Mouse (Mus musculus) layer of hippocampus, postnatal 25 days (tissue): ENCODE measurements around the gene Gipc3. TPM values are rescaled to one million over a fixed set of nuclear protein-coding genes. Genes with fewer than 3 reads are reported as not detected.

Experiments
- DNase-seq, 2 experiments: peaks; one replicate each; pipeline ENCODE4 v3.0.0; 2022; ENCODE audit warnings: mixed read lengths in 2 of 2, low spot score in 1 of 2; ENCODE audit errors: extremely low spot score in 1 of 2
- total RNA-seq, 2 experiments: library from RNA; stranded (reverse); gene quantifications; 2 replicates each; pipeline ENCODE4 v1.2.3; 2021

The Gipc3 gene
- 1 to 10 TPM; 1.6 to 1.9 TPM for total RNA-seq

DNA sequence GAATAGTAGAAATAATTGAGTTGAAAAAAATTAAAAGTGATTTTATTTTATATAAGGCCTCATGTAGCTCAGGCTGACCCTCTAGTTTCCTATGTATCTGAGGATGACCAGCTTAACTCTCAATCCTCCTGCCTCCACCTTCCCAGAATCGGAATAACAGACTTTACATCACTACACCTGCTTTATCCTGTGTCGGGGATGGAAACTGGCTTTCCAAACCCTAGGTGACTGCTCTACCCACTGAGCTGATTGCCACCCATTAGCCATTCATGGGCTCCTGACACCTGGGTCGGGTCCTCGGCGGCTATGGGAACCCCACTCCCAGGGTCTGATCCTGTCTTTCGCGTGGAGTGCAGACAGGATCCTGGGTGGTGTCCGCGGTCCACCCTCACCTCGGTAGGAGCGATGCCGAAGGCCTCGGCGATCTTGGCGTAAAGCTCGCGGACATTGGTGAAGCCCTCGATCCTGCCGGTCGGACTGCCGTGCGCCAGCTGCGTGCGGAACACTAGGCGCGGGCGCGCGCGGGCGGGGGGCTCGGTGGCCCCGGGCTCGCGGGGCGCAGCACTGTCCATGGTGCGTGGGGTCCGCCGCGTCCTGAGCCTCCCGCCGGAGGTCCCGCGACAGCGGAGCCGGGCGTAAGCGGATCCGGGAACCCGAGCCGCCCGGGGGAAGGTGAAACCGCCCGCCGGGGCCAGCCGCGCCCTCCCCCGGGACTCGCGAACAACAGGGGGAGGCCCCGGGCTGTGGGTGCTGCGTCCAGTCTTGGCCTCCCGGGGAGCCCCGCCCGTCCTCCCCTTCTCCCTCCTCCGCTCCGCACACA lies at the start of gene Gipc3:
Gipc3 (minus strand) TSS at position 581 of the 820 bp plus-strand sequence.
- no peak for DNase-seq

- no peak for DNase-seq
These were observed 49.7 kb upstream of the Gipc3 start, which contains the start of gene Smim24 for GRCm38 (mm10) chr10:81392781-81393185. Gene Smim24, plus strand, starts transcription at chr10:81393051.

GRCm38 (mm10) chr10:81392270-81392669 lies 49.2 kb upstream of the Gipc3 start:
- no peak for DNase-seq

DNA sequence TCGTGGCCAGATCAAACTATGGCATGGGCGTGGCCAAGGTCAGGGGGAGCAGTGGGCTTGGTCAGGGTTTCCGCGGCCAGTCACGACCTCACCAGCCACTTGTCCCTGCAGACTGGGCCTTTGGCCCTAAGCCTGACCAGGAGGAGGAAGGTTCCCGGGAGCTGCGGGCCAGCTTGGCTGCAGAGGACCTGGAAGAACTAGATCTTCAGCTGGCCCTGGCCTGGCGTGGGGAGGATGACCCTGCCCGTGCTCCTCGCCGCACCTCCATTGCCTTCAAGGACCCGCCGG lies 47.6 kb upstream of the Gipc3 start:
- DNase-seq, result no peak

DNA sequence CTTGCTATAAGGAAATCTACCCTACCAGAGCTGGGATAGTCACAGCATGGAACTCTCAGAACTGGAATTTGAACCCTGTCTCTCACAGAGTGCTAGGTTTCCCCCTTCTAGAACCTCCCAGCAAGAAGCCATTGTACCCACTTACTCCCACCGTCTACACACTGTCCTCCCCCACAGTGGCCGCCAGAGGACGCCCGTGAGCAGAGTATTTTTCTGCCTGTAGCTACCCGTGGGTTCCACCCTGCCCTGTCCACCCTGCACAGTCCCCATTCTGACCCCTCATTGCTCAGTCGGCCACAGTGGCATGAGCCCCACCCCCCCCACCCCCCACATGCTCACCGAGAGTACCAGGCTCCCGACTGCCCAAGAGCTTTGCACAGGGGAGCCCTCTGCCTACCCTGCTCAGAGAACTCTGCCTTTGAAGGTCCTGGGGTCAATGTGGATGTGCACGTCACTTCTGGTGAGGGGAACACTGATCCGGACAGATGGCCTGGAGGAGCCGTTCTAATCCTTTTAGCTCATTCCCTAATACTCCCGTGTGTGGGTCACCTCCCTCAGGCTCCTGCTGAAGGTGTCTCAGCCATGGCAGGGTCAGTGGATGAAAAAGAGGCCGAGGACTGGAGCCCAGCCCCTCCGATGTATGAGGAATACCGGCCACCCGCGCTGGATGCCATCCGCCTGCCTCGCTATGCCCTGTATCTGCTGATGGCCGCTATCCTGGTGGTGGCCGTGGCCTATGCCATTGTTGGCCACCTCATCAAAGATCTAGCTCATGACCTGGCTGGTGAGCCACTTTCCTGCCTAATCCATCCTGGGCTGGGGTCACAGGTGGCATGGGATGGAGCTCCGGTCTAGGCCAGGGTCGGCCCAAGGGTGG lies 47.0 kb upstream of the Gipc3 start:
- DNase-seq, result peak; percentile 75 to 86

DNA sequence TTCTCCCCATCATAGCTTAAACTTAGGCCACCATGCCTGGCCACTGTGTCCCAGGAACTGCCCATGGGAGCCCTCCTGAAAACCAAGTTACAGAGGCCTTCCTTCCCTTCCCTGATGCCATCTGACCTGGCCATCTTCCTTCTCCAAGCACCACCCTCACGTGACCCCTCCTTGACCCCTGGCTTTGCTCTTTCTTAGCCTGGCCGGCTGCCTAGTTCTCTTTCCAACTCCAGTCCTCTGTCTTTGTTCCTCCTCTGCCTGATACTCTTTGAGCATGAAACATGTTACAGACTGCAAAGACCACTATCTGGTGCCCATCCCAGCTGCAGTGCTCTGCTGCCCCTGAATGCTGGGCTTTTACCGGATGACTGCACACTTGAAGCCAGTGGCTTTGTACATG lies 46.3 kb upstream of the Gipc3 start:
- no peak for DNase-seq

DNA sequence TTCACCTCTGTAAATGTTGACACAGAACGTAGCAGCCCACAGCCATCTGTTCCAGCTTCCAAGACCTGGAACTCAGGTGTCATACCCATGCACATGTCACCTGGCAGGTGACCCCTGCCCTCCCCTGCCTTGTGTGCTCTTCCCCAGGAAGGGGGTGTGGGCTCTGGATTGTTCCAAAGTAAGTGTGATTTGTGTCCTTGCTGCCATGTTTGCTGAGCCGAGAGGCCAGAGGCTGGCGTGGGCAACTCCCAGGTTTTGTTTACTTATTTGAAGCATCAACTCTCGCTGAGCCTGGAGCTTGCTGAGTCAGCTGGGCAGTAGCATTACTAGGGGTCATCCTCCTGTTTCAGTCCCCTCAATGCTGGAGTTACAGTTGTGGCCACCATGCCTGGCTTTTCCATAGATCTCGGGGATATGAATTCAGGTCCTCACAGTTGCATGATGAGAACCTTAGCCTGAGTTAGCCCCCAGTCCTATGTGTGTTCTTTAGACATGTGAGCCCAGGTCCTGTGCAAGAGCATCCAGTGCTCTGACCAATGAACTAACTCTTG lies 45.5 kb upstream of the Gipc3 start, which contains the start of gene Gm48552:
Gm48552 (plus strand) TSS at position 501 of the 551 bp plus-strand sequence.
- no peak for DNase-seq

- no peak for DNase-seq
These were observed 44.6 kb upstream of the Gipc3 start for GRCm38 (mm10) chr10:81387716-81388115.

DNA sequence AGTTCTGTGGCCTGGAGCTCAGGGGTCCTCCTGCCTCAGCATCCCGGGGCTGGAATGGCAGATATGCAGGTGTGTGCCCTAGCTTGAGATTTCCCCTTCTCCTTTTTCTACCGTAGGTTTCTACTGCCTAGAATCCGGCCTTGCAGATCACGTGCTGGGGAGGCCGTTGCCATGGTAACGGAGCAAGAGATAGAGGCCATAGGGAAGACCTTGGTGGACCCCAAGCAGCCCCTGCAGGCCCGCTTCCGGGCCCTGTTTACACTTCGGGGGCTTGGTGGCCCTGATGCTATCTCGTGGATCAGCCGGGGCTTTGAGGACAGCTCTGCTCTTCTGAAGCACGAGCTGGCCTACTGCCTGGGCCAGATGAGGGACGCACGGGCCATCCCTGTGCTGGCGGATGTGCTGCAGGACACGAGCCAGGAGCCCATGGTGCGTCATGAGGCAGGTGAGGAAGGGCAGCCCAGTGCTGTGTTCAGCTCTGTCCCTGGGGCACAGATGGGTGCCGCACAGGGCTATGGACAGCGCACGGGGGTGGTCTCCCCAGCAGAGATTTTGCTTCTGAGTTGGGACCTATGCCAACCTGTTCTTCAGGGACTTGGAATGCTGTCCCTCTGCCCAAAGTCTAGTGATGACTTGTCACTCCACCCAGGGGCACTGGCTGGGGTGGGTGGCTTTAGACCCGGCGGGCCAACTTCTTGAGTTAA lies 42.7 kb upstream of the Gipc3 start:
- no peak for DNase-seq

GRCm38 (mm10) chr10:81384605-81384982 lies 41.5 kb upstream of the Gipc3 start:
- no peak for DNase-seq

GRCm38 (mm10) chr10:81383802-81384604 lies 40.9 kb upstream of the Gipc3 start, which contains the start of the genes Dohh and Gm48551:
Gene Dohh, plus strand, starts transcription at chr10:81384428.
Gene Gm48551, plus strand, starts transcription at chr10:81384466.
- DNase-seq, result peak; percentile 94 to 99

- no peak for DNase-seq
These were observed 39.0 kb upstream of the Gipc3 start for GRCm38 (mm10) chr10:81382039-81382438.

DNA sequence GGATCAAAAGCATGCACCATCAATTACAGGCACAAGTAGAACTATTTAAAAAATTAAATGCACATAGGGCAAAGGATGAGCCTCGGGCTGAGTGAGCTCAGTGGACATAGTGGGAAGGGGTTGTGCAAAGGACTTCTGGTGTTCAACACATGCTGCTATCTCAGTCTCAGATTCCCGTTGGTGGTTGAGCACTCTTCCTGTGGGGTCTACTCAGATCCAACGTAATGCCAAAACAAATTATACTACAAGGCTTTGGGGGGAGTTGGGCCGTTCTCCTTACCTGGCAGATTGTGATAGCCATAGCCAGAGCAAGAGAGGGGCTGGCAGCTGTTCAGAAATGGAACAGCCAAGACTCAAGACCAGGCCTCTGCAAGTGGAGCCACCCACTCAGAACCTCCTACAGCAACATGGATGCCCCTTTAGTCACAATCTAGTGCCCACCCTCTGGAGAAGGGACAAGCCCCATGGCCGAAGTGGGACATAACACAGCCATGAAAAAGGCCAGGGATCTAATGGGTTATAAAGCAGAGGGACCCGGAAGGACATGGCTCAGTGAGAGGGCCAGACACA lies 36.8 kb upstream of the Gipc3 start:
- no peak for DNase-seq

DNA sequence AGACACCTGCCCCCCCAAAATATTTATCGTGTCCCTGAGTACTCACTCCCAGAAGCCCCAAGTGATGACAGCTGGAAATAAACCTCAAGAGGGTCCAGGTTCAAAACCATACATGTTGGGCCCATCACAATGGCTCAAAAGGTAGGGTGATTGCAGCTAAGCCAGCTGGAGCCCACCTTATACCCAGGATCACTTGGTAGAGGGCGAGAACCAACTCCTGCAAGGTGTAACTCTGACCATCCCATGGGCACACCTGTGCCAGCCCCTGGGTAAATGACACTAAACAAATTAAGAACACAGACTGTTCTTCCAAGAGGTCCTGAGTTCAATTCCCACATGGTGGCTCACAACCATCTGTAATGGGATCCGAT lies 36.1 kb upstream of the Gipc3 start:
- no peak for DNase-seq

DNA sequence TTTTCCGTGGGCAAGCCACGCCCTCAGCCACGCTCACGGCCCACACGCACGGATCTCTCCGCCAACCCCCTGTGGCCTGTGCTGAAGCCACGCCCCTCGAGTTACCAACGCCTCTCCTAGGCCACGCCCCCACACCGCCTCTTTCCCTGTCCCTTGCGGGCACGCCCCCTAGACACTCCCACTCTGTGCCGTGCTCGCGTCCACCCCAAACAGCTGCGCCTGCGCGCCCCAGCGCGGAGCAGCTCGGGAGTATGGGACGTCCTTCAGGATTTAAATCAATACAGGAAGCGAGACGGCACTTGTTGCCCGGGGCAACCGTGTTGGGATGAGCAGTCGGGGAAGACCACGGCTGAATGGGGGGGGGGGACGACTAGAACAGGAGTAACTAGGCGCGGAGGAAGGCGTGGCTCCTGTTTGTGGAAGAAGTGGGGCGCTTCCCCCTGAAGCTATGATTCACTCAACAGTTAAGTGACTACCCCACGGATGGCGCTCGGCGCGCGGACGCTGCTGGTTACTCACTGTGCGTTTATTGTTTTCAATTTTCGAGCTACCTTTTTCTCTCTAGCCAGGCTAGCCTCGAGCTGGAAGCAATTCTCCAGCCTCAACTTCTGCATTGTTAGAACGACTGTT lies 35.6 kb upstream of the Gipc3 start:
- DNase-seq, result peak; percentile 99

DNA sequence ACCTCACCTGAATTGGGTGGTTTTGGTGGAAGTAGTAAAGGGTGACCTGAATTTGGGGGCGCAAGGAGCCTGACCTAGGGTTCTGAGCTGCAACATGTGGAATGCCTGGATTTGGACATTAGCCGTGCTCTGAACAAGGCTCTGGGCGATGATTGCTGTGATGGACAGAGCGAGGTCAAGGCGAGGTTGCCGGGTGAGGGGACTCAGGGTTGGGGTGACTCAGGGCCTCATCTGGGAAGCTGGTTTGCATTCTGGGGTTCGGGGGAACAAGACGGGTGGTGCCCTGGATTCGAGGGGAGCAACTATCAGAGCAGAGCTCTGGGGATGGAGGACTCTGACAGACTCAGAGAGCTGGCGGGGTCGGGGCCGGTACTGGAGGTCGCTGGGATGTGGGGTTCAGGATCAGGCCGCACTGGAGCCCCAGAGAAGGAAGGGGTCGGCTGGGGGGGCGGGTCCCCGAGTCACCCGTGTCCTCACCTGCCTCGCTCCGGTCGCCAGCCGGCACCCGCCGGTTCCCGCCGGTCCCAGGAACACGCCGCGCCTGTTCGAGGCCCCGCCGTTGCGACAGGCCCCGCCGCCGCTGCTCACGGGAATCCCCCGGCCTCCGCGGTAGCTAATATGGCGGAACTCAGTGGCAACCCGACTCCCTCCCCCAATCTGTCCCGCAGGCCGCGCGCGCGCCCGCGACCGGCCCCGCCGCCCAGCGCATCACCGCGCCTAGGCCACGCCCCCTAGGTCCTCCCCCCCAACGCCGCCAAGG lies 34.9 kb upstream of the Gipc3 start, which contains the start of gene Fzr1:
Fzr1 (minus strand) TSS at position 724 of the 760 bp plus-strand sequence.
- no peak for DNase-seq

DNA sequence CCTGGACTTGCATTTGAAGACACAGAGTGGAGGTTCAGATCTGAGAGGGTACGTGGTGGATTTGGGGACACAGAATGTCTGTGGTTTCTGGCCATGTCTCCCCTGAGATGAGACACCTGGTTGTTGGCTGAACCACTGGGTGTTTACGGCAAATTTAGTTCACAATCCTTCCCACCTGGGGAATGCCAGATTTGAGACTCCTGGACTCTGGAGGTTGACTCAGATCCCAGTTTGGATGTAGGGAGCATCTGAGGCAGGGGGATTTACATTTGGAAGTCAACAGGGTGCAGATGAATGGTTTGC lies 34.2 kb upstream of the Gipc3 start:
- no peak for DNase-seq
